10 mouse cellular contexts compared by ENCODE assay signal in the genomic region with DNA sequence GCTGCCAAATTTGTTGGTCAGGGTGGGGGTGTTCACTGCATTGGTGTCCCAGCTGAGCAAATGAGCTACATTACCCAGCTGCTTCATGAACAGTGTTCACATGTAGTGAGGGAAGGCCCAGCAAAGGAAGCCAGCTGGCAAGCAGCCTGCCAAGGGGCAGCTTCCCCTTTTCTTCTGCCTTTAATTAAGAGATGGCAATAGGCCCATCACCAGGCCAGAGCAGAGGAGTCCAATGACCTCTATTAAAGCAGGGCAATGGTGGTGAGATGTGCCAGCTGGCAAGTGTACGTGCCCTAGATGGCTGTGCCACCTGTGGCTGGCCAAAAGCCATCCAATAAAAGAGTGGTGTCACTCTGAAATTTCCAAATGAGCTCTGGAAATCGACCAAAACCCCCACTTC.
A peak's percentile ranks its signal among the peaks of the same experiment; 100 is the strongest.
DNase-seq lines count a peak whose midpoint lies in the region; ATAC-seq lines count a peak whose summit lies in the region.
"Had no signal": no experiment of that assay in that cellular context is flagged by ENCODE, and none has a peak within 500 bp of the region (broad histone marks: within the 10 kb centered on the region; RNA-seq: fewer than 3 reads in every experiment).

No protein-coding gene starts in this region.

- 53% methylated on average over 2 of the region's 2 CpGs for WGBS in embryonic facial prominence, embryonic 14.5 days
- 66% methylated on average over 2 of the region's 2 CpGs for WGBS in embryonic facial prominence, embryonic 10.5 days
- WGBS in forebrain, embryonic 15.5 days, result 13% methylated on average over 2 of the region's 2 CpGs
- 59% methylated on average over 2 of the region's 2 CpGs for WGBS in heart, embryonic 10.5 days

- no peak overlapping the region for H3K4me3 ChIP-seq in embryonic facial prominence, embryonic 14.5 days (ENCODE audit: low read depth, low read length)
- no peak overlapping the region for H3K4me3 ChIP-seq in embryonic facial prominence, embryonic 10.5 days
- H3K4me3 ChIP-seq in forebrain, embryonic 15.5 days, result no peak overlapping the region
- no peak overlapping the region for H3K4me3 ChIP-seq in heart, embryonic 10.5 days
- H3K4me3 ChIP-seq: limb, embryonic 15.5 days had no signal

- H3K4me2 ChIP-seq in embryonic facial prominence, embryonic 14.5 days (ENCODE audit: low read depth, low read length), result no peak overlapping the region
- H3K4me2 ChIP-seq in forebrain, embryonic 15.5 days (replicated peaks), result no peak overlapping the region
- H3K4me2 ChIP-seq: limb, embryonic 15.5 days had no signal

- peak; percentile 11 for DNase-seq in embryonic facial prominence, embryonic 14.5 days (ENCODE audit: low spot score)
- DNase-seq in embryonic facial prominence, embryonic 10.5 days (ENCODE audit: low spot score), result no peak
- DNase-seq in layer of hippocampus, adult 9-11 months, result peak; percentile 61
- peak; percentile 9 for DNase-seq in retina, embryonic 14.5 days (ENCODE audit: low spot score)
- no peak for DNase-seq in spleen, adult 12 weeks (ENCODE audit: low spot score)
- no peak for DNase-seq in ovary, postnatal 10 days (ENCODE audit: low spot score)
- DNase-seq in heart, embryonic 10.5 days (ENCODE audit: low spot score), result no peak
- DNase-seq: embryo, embryonic 11 days had no signal

- no peaks in the 10 kb centered on the region for H3K27me3 ChIP-seq in embryonic facial prominence, embryonic 14.5 days (replicated peaks; ENCODE audit: control insufficient read depth, insufficient read depth, low read length)
- H3K27me3 ChIP-seq in embryonic facial prominence, embryonic 10.5 days (replicated peaks; ENCODE audit: low read depth, poor library complexity, severe bottlenecking), result no peaks in the 10 kb centered on the region
- no peaks in the 10 kb centered on the region for H3K27me3 ChIP-seq in forebrain, embryonic 15.5 days
- no peaks in the 10 kb centered on the region for H3K27me3 ChIP-seq in heart, embryonic 10.5 days (ENCODE audit: insufficient read depth, poor library complexity, severe bottlenecking)
- H3K27me3 ChIP-seq: limb, embryonic 15.5 days had no signal

- H3K4me1 ChIP-seq in embryonic facial prominence, embryonic 14.5 days (ENCODE audit: control insufficient read depth, insufficient read depth, low read length), result no peaks in the 10 kb centered on the region
- H3K4me1 ChIP-seq in embryonic facial prominence, embryonic 10.5 days, result no peaks in the 10 kb centered on the region
- H3K4me1 ChIP-seq in forebrain, embryonic 15.5 days, result peaks cover 8% of the 10 kb centered on the region; the same call in 1 of the 2 replicates
- H3K4me1 ChIP-seq in heart, embryonic 10.5 days, result no peaks in the 10 kb centered on the region

- H3K36me3 ChIP-seq in embryonic facial prominence, embryonic 14.5 days (ENCODE audit: control insufficient read depth, insufficient read depth, low read length), result no peaks in the 10 kb centered on the region
- no peaks in the 10 kb centered on the region for H3K36me3 ChIP-seq in embryonic facial prominence, embryonic 10.5 days (replicated peaks)
- no peaks in the 10 kb centered on the region for H3K36me3 ChIP-seq in forebrain, embryonic 15.5 days
- H3K36me3 ChIP-seq in heart, embryonic 10.5 days, result no peaks in the 10 kb centered on the region
- H3K36me3 ChIP-seq: limb, embryonic 15.5 days had no signal

- ATAC-seq in embryonic facial prominence, embryonic 14.5 days (ENCODE audit: low read depth), result 0 out of 2 replicates have a peak, but pooled peaks have one; percentile 26
- ATAC-seq in forebrain, embryonic 15.5 days (replicated peaks), result peak; percentile 98

- H3K9ac ChIP-seq in embryonic facial prominence, embryonic 14.5 days (ENCODE audit: low read depth, low read length), result no peak overlapping the region
- no peak overlapping the region for H3K9ac ChIP-seq in forebrain, embryonic 15.5 days (replicated peaks)
- H3K9ac ChIP-seq: limb, embryonic 15.5 days had no signal

- no peak overlapping the region for H3K27ac ChIP-seq in embryonic facial prominence, embryonic 14.5 days (replicated peaks; ENCODE audit: low read depth, low read length)
- no peak overlapping the region for H3K27ac ChIP-seq in embryonic facial prominence, embryonic 10.5 days (replicated peaks)
- H3K27ac ChIP-seq in forebrain, embryonic 15.5 days (replicated peaks), result 0 out of 2 replicates have a peak overlapping the region, but pooled peaks have one; percentile 34
- H3K27ac ChIP-seq in heart, embryonic 10.5 days, result no peak overlapping the region
- H3K27ac ChIP-seq: limb, embryonic 15.5 days had no signal

- H3K9me3 ChIP-seq in embryonic facial prominence, embryonic 14.5 days (ENCODE audit: control insufficient read depth, low read length), result no peaks in the 10 kb centered on the region
- H3K9me3 ChIP-seq in embryonic facial prominence, embryonic 10.5 days, result no peaks in the 10 kb centered on the region
- no peaks in the 10 kb centered on the region for H3K9me3 ChIP-seq in forebrain, embryonic 15.5 days
- H3K9me3 ChIP-seq in heart, embryonic 10.5 days, result no peaks in the 10 kb centered on the region
- H3K9me3 ChIP-seq: limb, embryonic 15.5 days had no signal

Comparison
In these comparisons a context has a peak if more than half of its experiments do, and no peak if none do; other contexts are left out.
1. DNase-seq: peak in embryonic facial prominence, embryonic 14.5 days (single experiment), layer of hippocampus, adult 9-11 months (single experiment) and retina, embryonic 14.5 days (single experiment); none in embryonic facial prominence, embryonic 10.5 days (single experiment), spleen, adult 12 weeks (single experiment), ovary, postnatal 10 days (single experiment) and heart, embryonic 10.5 days (single experiment).